Mouse (Mus musculus) stomach, postnatal 0 days (tissue): ENCODE data around the gene Sap25.

Experiments
- CTCF ChIP-seq: IDR thresholded peaks from 2 replicates; pipeline ENCODE4 v1.5.1; 2016; ENCODE audit warnings: antibody characterized with exemption, low read depth, mild to moderate bottlenecking, moderate library complexity
- EP300 ChIP-seq: optimal IDR thresholded peaks from 2 replicates; pipeline ENCODE3; 2016; ENCODE audit warnings: antibody characterized with exemption

GRCm38 (mm10) chr5:137644484-137644883 lies 3.4 kb downstream of the Sap25 start:
- TF ChIP-seq CTCF, result no peak
- no peak for TF ChIP-seq EP300
